Mouse (Mus musculus): ENCODE measurements around the gene Zfp839. TPM values are rescaled to one million over a fixed set of nuclear protein-coding genes. Genes with fewer than 3 reads are reported as not detected.

Gene Zfp839
- polyA plus RNA-seq, 1 experiment: 4.2 TPM

GRCm38 (mm10) chr12:110915761-110916160 lies 65.7 kb downstream of the Zfp839 start:
- Histone ChIP-seq H3K27me3 (ENCODE audit: control insufficient read depth, insufficient read depth, low read length) (no peaks in the 10 kb centered on the region), H3K36me3 (ENCODE audit: control insufficient read depth, insufficient read depth, low read length) (peaks cover 6% of the 10 kb centered on the region), H3K4me1 (replicated peaks; ENCODE audit: control insufficient read depth, insufficient read depth, low read length) (no peaks in the 10 kb centered on the region), H3K4me3 (ENCODE audit: control insufficient read depth, insufficient read depth, low read length) (no peak overlapping the region), H3K27ac (ENCODE audit: control insufficient read depth, insufficient read depth, low read length) (no peak overlapping the region)
- 94% methylated on average over 9 of the region's 9 CpGs for WGBS
- no peak for TF ChIP-seq CTCF (IDR thresholded peaks at IDR 0.05; ENCODE audit: borderline replicate concordance, control insufficient read depth, extremely low read depth, insufficient read depth, low read length, poor library complexity)
- TF ChIP-seq POLR2A (IDR thresholded peaks at IDR 0.05; ENCODE audit: control insufficient read depth, extremely low read depth, insufficient read depth, low read length, poor library complexity): no peak
- no peak for DNase-seq

Other genes starting within 250 kb of the Zfp839 start
- 332 and 341 TPM in 2 replicates for gene Dync1h1, start 248.8 kb upstream of the Zfp839 start, polyA plus RNA-seq (2012; rRNA removed)
- gene 1700001K19Rik, start 167.6 kb upstream of the Zfp839 start, polyA plus RNA-seq (2012; rRNA removed): 0.16 TPM in 1 of 2 replicates, not detected in the other
- gene Hsp90aa1, start 147.5 kb upstream of the Zfp839 start, polyA plus RNA-seq (2012; rRNA removed): 168 and 181 TPM in 2 replicates
- gene Wdr20, start 112.3 kb upstream of the Zfp839 start, polyA plus RNA-seq (2012; rRNA removed): 29.9 and 31.7 TPM in 2 replicates
- gene Mok, start 9.3 kb upstream of the Zfp839 start, polyA plus RNA-seq (2012; rRNA removed): 0.65 and 1.4 TPM in 2 replicates
- gene Cinp, start 38.9 kb downstream of the Zfp839 start, polyA plus RNA-seq (2012; rRNA removed): 52.0 and 53.7 TPM in 2 replicates
- gene Tecpr2, start 39.0 kb downstream of the Zfp839 start, polyA plus RNA-seq (2012; rRNA removed): 9.3 and 9.6 TPM in 2 replicates
- gene Ankrd9, start 128.8 kb downstream of the Zfp839 start, polyA plus RNA-seq (2012; rRNA removed): 32.6 and 33.0 TPM in 2 replicates
- gene Rcor1, start 189.1 kb downstream of the Zfp839 start, polyA plus RNA-seq (2012; rRNA removed): 21.9 and 24.4 TPM in 2 replicates

Data from thymus, adult 2 months (tissue).